Mouse (Mus musculus) forebrain, embryonic 10.5 days (tissue): ENCODE measurements around the gene Ccdc24. TPM values are rescaled to one million over a fixed set of nuclear protein-coding genes. Genes with fewer than 3 reads are reported as not detected.

ENCODE experiments used
- DNase-seq: peaks from one replicate; pipeline ENCODE4 v3.0.0-alpha.2; 2017; ENCODE audit warnings: low spot score; ENCODE audit errors: extremely low spot score
- H3K27ac ChIP-seq: fragments of 300-500 bp; sonication (generic); 2 replicates; pipeline ENCODE4 v1.5.1; 2016; ENCODE audit warnings: mild to moderate bottlenecking
- H3K27me3 ChIP-seq: fragments of 300-500 bp; sonication (generic); 2 replicates; pipeline ENCODE4 v1.6.1; 2016; ENCODE audit warnings: mild to moderate bottlenecking; ENCODE audit not compliant: poor library complexity, severe bottlenecking
- H3K36me3 ChIP-seq: fragments of 300-500 bp; sonication (generic); replicated peaks from 2 replicates; pipeline ENCODE4 v1.6.1; 2016; ENCODE audit warnings: mild to moderate bottlenecking, moderate library complexity
- H3K4me1 ChIP-seq: fragments of 300-500 bp; sonication (generic); 2 replicates; pipeline ENCODE4 v1.6.1; 2016
- H3K4me3 ChIP-seq: fragments of 300-500 bp; sonication (generic); 2 replicates; pipeline ENCODE4 v1.5.1; 2016; ENCODE audit warnings: mild to moderate bottlenecking, moderate library complexity
- H3K9me3 ChIP-seq: fragments of 300-500 bp; sonication (generic); 2 replicates; pipeline ENCODE4 v1.6.1; 2016; ENCODE audit warnings: mild to moderate bottlenecking, moderate library complexity
- WGBS: fragments of 180-500 bp; shearing (Covaris S2); methylation state at CpG from one replicate; pipeline ENCODE4 v1.1.7; 2016; 5-methylcytosine and 5-hydroxymethylcytosine counted together
- polyA plus RNA-seq: library from polyadenylated mRNA; unstranded; fragments of >200 nt; fragmentation: Nextera tagmentation; extraction: Ambion mirVana; gene quantifications from 2 replicates; pipeline ENCODE4 v1.2.1, GENCODE M21; 2016

Gene Ccdc24
- polyA plus RNA-seq, 1 experiment from 2014 or later, result 1.2 TPM

GRCm38 (mm10) chr4:117847011-117847410, 25.3 kb downstream of the Ccdc24 start:
- peaks cover 34% of the 10 kb centered on the region for H3K4me1 ChIP-seq
- no peaks in the 10 kb centered on the region for H3K9me3 ChIP-seq
- H3K27ac ChIP-seq, result peak overlapping the region; percentile 26; the same call in 1 of the 2 replicates
- H3K27me3 ChIP-seq, result no peaks in the 10 kb centered on the region
- no peak for DNase-seq
- WGBS, result 37% methylated on average over 2 of the region's 2 CpGs
- no peak overlapping the region for H3K4me3 ChIP-seq
- H3K36me3 ChIP-seq, result peaks cover 11% of the 10 kb centered on the region; the same call in 1 of the 2 replicates

- 95% methylated on average over 4 of the region's 4 CpGs for WGBS
- no peak overlapping the region for H3K27ac ChIP-seq
These were observed 26.1 kb downstream of the Ccdc24 start for GRCm38 (mm10) chr4:117846261-117846660.

DNA sequence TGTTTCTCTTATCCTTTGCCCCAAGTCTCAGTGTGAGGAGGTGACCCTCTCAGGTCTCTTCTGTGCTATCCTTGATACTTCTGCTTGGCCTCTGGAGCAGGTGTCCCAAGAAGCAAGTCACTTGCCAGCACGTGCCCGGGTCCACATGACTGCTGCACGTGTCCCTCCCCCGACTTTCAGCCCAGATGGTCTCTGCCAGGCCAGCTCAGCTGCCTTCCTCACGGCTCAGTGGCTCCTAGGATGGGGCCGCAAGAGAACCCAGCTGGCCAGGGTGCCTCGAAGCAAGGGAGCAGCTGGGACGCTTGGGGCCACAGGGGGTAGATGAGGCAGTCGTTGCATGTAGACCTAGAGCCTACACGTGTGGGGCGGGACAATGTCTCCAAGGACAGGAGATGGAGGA, 27.0 kb downstream of the Ccdc24 start:
- WGBS, result 88% methylated on average over 11 of the region's 11 CpGs
- H3K4me1 ChIP-seq, result peaks cover 26% of the 10 kb centered on the region
- DNase-seq, result no peak
- H3K9me3 ChIP-seq, result no peaks in the 10 kb centered on the region
- H3K27ac ChIP-seq, result no peak overlapping the region
- H3K4me3 ChIP-seq, result no peak overlapping the region
- peaks cover 11% of the 10 kb centered on the region; the same call in 1 of the 2 replicates for H3K36me3 ChIP-seq
- no peaks in the 10 kb centered on the region for H3K27me3 ChIP-seq

More at GRCm38 (mm10) chr4:117846261-117846660, 26.1 kb downstream of the Ccdc24 start:
- H3K9me3 ChIP-seq, result no peaks in the 10 kb centered on the region
- no peak for DNase-seq
- peaks cover 11% of the 10 kb centered on the region; the same call in 1 of the 2 replicates for H3K36me3 ChIP-seq
- no peak overlapping the region for H3K4me3 ChIP-seq
- no peaks in the 10 kb centered on the region for H3K27me3 ChIP-seq
- H3K4me1 ChIP-seq, result peaks cover 34% of the 10 kb centered on the region

GRCm38 (mm10) chr4:117844467-117844866, 27.9 kb downstream of the Ccdc24 start:
- Histone ChIP-seq H3K9me3 (no peaks in the 10 kb centered on the region), H3K4me3 (no peak overlapping the region), H3K27me3 (no peaks in the 10 kb centered on the region), H3K27ac (no peak overlapping the region), H3K36me3 (peaks cover 11% of the 10 kb centered on the region; the same call in 1 of the 2 replicates), H3K4me1 (peaks cover 18% of the 10 kb centered on the region)
- DNase-seq, result no peak
- WGBS, result 85% methylated on average over 5 of the region's 5 CpGs

DNA sequence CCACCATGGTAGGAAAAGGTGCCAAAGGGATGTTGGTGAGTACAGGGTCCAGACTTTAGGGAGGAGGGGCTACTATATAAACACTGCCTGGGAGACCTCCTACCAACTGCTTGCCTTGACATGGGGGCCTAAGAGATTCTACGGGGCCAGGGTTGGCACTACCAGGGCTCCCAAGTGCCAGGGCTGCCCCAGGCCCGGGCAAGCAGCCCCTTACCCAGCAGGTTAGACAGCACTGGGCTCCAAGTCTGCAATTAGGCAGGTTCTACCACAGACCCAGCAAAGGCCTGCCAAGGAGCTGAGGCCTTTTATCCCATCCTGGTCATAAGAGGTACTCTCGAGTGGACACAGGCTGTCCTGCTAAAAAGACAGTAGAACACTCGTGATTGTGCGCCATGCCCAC, 29.3 kb downstream of the Ccdc24 start:
- no peak overlapping the region for H3K4me3 ChIP-seq
- no peaks in the 10 kb centered on the region for H3K27me3 ChIP-seq
- 90% methylated on average over 5 of the region's 5 CpGs for WGBS
- no peak for DNase-seq
- no peak overlapping the region for H3K27ac ChIP-seq
- peaks cover 9% of the 10 kb centered on the region; the same call in 1 of the 2 replicates for H3K4me1 ChIP-seq
- peaks cover 11% of the 10 kb centered on the region; the same call in 1 of the 2 replicates for H3K36me3 ChIP-seq
- H3K9me3 ChIP-seq, result no peaks in the 10 kb centered on the region

DNA sequence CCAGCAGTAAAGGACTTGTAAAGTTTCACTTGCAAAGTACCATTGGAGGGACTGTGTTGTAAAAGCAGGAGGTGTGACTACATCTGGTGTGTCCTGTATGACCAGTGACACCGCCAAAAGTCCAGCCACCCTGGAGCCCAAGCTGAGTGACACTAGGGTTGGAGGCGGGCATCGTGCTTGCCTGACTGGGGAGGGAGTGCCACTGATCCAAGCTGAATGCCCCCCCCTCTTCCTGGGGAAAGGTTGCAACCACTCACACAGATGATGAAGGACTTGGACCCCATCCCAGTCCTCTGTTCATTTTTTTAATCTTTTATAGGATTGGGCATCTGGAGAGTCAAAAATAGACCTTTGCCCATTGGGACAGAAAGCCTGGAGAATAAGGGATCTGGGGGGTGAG, 30.8 kb downstream of the Ccdc24 start:
- Histone ChIP-seq H3K4me1 (peaks cover 11% of the 10 kb centered on the region), H3K27me3 (no peaks in the 10 kb centered on the region), H3K36me3 (peaks cover 11% of the 10 kb centered on the region; the same call in 1 of the 2 replicates), H3K4me3 (no peak overlapping the region), H3K27ac (no peak overlapping the region), H3K9me3 (no peaks in the 10 kb centered on the region)
- no peak for DNase-seq
- 85% methylated on average over 3 of the region's 3 CpGs for WGBS

DNA sequence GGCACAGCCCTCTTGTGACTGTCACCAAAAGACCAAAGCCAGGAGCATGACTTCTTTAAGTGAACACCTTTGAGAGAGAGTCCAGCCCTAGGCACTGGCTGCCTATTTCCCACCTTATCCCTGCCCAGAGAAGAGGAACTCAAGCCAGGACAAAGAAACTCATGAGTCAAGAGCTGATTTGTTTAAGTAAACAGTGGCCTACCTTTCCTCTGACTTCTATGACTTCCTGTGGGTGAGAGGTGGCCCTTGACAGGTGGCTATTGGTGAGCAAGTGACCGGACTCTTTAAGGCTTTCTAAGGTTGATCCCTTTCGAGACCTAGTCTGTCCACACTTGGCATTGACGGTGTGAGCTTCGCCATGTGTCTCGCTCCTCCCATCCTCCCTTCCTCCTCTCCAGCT, 31.5 kb downstream of the Ccdc24 start:
- Histone ChIP-seq H3K9me3 (no peaks in the 10 kb centered on the region), H3K27ac (no peak overlapping the region), H3K4me3 (no peak overlapping the region), H3K27me3 (no peaks in the 10 kb centered on the region), H3K36me3 (peaks cover 6% of the 10 kb centered on the region; the same call in 1 of the 2 replicates), H3K4me1 (peaks cover 17% of the 10 kb centered on the region)
- WGBS, result 92% methylated on average over 5 of the region's 5 CpGs
- no peak for DNase-seq

DNA sequence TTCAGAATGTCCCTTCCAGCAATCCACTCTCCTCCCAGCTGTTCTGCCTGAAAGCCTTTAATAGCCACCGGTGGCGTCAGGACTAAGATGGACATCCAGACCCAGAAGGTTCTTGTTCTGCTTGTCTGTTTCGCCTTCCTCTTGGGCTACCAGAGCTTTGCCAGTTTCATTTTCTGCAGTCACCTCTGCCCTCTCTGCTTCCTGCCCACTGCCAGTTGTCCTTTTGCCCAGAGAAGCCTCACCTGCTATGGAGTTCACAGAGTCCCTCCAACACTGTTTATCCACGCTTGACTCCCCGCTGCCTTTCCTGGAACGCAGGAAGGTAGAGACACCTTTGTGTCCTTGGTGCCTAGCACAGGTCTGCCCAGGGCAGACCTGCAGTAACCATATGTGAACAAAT, 33.0 kb downstream of the Ccdc24 start:
- 77% methylated on average over 6 of the region's 6 CpGs for WGBS
- no peaks in the 10 kb centered on the region for H3K9me3 ChIP-seq
- H3K27me3 ChIP-seq, result peaks cover 2% of the 10 kb centered on the region
- H3K4me1 ChIP-seq, result peaks cover 31% of the 10 kb centered on the region
- H3K27ac ChIP-seq, result no peak overlapping the region
- no peak overlapping the region for H3K4me3 ChIP-seq
- no peak for DNase-seq
- H3K36me3 ChIP-seq, result 0 out of 2 replicates have a peak, but pooled peaks cover 2% of the 10 kb centered on the region

DNA sequence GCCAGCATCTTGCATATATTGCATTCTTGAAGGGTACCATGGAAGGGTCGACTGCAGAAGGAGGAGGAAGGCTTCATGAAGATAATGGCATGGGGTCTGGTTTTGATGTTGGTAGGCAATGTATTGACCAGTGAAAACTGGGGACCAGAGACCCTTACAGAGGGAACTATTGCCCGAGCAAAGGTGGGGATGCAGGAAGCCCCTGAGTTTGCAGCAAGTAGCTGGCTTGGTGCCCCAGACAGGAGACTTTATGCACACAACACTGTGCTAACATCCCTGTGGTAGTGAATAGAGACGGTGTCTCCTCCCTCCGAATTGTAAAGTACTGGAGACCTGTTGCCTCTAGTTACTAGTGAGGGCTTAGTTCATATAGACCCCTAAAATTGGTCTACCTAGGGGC, 35.1 kb downstream of the Ccdc24 start:
- H3K4me1 ChIP-seq, result peaks cover 36% of the 10 kb centered on the region
- peaks cover 20% of the 10 kb centered on the region for H3K27me3 ChIP-seq
- H3K9me3 ChIP-seq, result no peaks in the 10 kb centered on the region
- DNase-seq, result no peak
- no peaks in the 10 kb centered on the region for H3K36me3 ChIP-seq
- 81% methylated on average over 4 of the region's 4 CpGs for WGBS
- peak overlapping the region; percentile 72 for H3K4me3 ChIP-seq
- peak overlapping the region; percentile 92; the same call in 1 of the 2 replicates for H3K27ac ChIP-seq

DNA sequence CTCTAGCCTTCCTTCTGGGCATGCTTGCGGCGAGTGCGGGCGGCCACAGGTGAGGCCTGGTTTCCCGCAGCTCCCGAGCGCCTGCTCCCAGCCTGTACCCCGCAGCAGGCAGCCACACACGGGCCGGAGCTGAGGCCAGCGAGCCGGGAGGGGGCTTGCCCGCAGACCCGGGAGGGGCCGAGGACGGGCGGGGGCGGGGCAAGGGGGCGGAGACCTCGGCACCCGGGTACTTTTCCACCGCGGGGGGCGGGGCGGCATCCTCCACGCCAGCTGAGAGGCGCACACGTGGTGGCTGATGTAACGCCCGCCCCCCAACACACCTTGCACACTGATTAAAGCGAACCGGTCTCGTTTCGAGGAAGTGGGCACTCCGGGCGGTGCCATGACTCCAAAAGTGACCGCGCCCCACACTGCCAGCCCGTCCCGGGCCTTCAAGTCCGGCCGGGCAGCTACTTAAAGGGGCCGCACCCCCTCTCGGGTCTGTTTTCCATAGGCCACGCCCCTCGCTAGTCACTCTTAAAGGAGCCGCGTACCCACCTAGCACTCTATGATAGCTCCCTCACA, 36.1 kb downstream of the Ccdc24 start:
- peak; percentile 88 for DNase-seq
- Histone ChIP-seq H3K9me3 (no peaks in the 10 kb centered on the region), H3K27me3 (peaks cover 29% of the 10 kb centered on the region), H3K4me3 (peak overlapping the region; percentile 72), H3K36me3 (no peaks in the 10 kb centered on the region), H3K4me1 (peaks cover 36% of the 10 kb centered on the region), H3K27ac (peak overlapping the region; percentile 92)
- WGBS, result under 1% methylated on average over 46 of the region's 48 CpGs

DNA sequence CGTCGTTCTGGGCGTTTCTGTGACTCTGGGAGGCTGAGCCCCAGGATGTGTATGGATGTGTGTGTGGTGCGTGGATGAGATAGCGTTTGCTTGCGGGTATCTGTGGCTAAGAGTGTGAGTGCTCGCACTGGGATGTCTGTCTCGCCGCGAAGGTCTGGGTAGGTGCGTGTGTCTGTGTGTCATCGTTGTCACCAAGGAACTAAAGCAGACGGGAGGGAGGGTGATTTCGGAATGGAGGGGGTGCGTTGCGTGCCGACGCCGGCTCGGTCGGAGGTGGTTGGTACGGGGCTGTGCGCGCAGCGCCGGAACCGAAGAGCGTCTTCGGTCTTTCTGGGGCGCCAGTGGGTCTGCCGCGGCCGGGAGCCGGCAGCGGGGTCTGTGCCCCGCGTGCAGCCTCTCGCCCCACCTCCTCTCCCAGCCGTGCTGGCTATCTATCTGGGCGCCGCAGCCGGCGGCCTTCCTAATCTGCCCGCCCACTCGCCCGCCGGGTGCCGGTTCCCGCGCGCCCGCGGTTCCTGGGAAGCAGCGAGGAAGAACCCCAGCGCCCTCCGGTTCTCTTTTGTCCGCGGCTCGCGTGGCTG, 36.7 kb downstream of the Ccdc24 start:
- Histone ChIP-seq H3K27ac (peak overlapping the region; percentile 92), H3K27me3 (peaks cover 35% of the 10 kb centered on the region), H3K4me1 (peaks cover 36% of the 10 kb centered on the region), H3K9me3 (no peaks in the 10 kb centered on the region), H3K4me3 (peak overlapping the region; percentile 72), H3K36me3 (no peaks in the 10 kb centered on the region)
- no peak for DNase-seq
- WGBS, result under 1% methylated on average over 60 of the region's 60 CpGs

- peaks cover 42% of the 10 kb centered on the region for H3K27me3 ChIP-seq
- no peaks in the 10 kb centered on the region for H3K9me3 ChIP-seq
- under 1% methylated on average over 35 of the region's 36 CpGs for WGBS
- no peaks in the 10 kb centered on the region for H3K36me3 ChIP-seq
- peak overlapping the region; percentile 92 for H3K27ac ChIP-seq
- peak; percentile 82 for DNase-seq
- peaks cover 39% of the 10 kb centered on the region for H3K4me1 ChIP-seq
- H3K4me3 ChIP-seq, result peak overlapping the region; percentile 72
These were observed 37.4 kb downstream of the Ccdc24 start for GRCm38 (mm10) chr4:117834845-117835530.

DNA sequence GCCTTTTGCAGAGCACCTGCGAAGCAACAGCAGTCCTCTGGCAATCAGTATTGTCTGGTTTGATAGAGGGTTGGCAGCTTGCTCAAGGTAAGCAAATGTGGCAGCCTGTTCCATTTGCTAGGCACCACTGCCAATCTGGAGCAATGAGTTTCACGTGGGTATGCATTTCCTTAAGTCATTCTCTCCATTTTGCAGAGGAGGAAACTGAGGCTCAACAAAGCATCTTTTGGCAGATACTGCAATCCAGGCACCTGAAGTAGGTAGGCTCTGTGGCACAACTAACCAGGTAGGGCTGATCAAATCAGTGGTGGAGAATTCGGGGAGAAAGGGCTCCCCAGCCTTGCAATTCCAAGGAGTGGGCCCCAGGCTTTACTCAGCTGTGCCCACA, 37.9 kb downstream of the Ccdc24 start, which contains the start of gene Slc6a9:
Gene Slc6a9, plus strand, starts transcription at position 50 of the 388 bp plus-strand sequence.
- no peak for DNase-seq
- Histone ChIP-seq H3K27me3 (peaks cover 46% of the 10 kb centered on the region), H3K27ac (peak within 1 kb of the TSS; percentile 92), H3K36me3 (no peaks in the 10 kb centered on the region), H3K4me1 (peaks cover 44% of the 10 kb centered on the region), H3K9me3 (no peaks in the 10 kb centered on the region), H3K4me3 (peak within 1 kb of the TSS; percentile 72)
- WGBS, result 22% methylated on average over 3 of the region's 3 CpGs
